Mouse (Mus musculus): Measurements from ENCODE around the gene Rusc2.

DNA sequence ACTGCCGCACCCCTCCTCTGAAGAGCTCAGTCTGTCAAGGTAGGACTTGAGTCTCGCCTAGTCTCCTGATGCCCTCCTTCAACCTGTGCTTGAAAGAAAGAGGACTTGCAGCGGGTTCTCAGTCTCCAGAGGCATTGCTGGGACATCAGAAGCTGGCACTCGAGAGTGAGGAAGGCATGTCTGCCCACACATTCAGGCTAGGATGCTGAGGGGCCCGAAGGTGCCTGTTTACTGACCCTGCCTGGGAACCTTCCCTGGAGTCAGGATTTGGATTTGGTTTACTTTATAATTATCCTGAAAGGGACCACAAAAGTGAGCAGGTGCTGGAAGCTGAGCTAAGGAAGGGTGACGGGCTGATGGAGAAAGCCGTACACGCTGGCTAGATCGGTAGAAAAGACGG lies 19.7 kb downstream of the Rusc2 start:
- TF ChIP-seq GATA1 (IDR thresholded peaks at IDR 0.05; ENCODE audit: low read length), result no peak
- no peak for TF ChIP-seq TAL1 (IDR thresholded peaks at IDR 0.05; ENCODE audit: low read length)
